Comparison of ENCODE assay signal across 9 mouse cellular contexts in the genomic region with DNA sequence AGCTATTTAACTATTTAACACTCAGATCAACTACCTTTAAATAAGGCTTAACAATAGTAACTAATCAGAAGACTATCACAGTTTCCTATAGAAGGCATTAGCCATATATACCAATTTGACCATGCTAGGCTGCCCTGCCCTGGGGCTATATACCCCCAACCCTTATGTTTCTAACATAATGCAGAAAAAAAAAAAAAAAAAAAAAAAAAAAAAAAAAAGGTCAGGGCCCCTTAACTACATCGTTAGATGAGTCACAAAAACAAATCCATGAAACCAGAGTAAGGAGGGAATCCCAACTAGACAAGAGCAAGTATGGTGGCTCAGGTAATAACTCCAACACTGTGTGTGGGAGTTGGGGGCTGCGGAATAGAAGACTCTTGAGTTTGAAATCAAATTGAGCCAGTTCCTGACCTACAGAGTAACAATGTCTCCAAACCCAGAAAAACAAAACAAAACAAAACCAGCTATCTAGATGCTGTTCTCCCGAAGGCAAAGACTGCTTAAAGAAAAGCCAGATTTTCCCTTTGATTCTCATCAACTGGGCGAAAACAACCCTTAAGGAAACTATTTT. TPM values are rescaled to one million over a fixed set of nuclear protein-coding genes. Genes with fewer than 3 reads are reported as not detected.
A peak's percentile ranks its signal among the peaks of the same experiment; 100 is the strongest.
DNase-seq lines count a peak whose midpoint lies in the region; ATAC-seq and TF ChIP-seq lines count a peak whose summit lies in the region.
"Had no signal": no experiment of that assay in that cellular context is flagged by ENCODE, and none has a peak within 500 bp of the region (broad histone marks: within the 10 kb centered on the region; RNA-seq: fewer than 3 reads in every experiment).

No protein-coding gene starts in this region.

- H3K36me3 ChIP-seq in heart, embryonic 14.5 days (ENCODE audit: control insufficient read depth, insufficient read depth, low read length): peaks cover 15% of the 10 kb centered on the region
- H3K36me3 ChIP-seq in ES-Bruce4 (ENCODE audit: control insufficient read depth, insufficient read depth, low read length, poor library complexity, severe bottlenecking): peaks cover 11% of the 10 kb centered on the region
- H3K36me3 ChIP-seq in forebrain, postnatal 0 days (ENCODE audit: insufficient read depth): peaks cover 4% of the 10 kb centered on the region
- H3K36me3 ChIP-seq in midbrain, embryonic 10.5 days: peaks cover 18% of the 10 kb centered on the region

- no peaks in the 10 kb centered on the region for H3K9me3 ChIP-seq in heart, embryonic 14.5 days (ENCODE audit: control insufficient read depth, low read length)
- H3K9me3 ChIP-seq in ES-Bruce4 (replicated peaks; ENCODE audit: control insufficient read depth, insufficient read depth, low read length, poor library complexity, severe bottlenecking): no peaks in the 10 kb centered on the region
- no peaks in the 10 kb centered on the region for H3K9me3 ChIP-seq in forebrain, postnatal 0 days (ENCODE audit: low read length)
- H3K9me3 ChIP-seq in midbrain, embryonic 10.5 days (replicated peaks): no peaks in the 10 kb centered on the region

- H3K4me3 ChIP-seq in heart, embryonic 14.5 days (ENCODE audit: control insufficient read depth in 1 of 2, insufficient read depth in 1 of 2, low read depth in 1 of 2, low read length in 2 of 2): peak overlapping the region; percentile 88 to 95
- H3K4me3 ChIP-seq in ES-Bruce4 (ENCODE audit: low read depth, low read length): peak overlapping the region; percentile 91
- peak overlapping the region; percentile 57 for H3K4me3 ChIP-seq in forebrain, postnatal 0 days (ENCODE audit: low read depth, low read length)
- H3K4me3 ChIP-seq in midbrain, embryonic 10.5 days: peak overlapping the region; percentile 85

- WGBS in heart, embryonic 14.5 days: 1% methylated on average over 4 of the region's 4 CpGs
- WGBS in forebrain, postnatal 0 days: 1% methylated on average over 4 of the region's 4 CpGs
- WGBS in midbrain, embryonic 10.5 days: 5% methylated on average over 4 of the region's 4 CpGs

- DNase-seq in heart, postnatal 10 days: no peak
- DNase-seq in forebrain, postnatal 0 days: no peak
- DNase-seq in midbrain, embryonic 10.5 days (ENCODE audit: low spot score): no peak
- no peak for DNase-seq in frontal cortex, postnatal 10 days (ENCODE audit: low spot score in 2 of 2)
- no peak for DNase-seq in right cerebral cortex, postnatal 4 days

- no peaks in the 10 kb centered on the region for H3K27me3 ChIP-seq in heart, embryonic 14.5 days (ENCODE audit: control insufficient read depth, insufficient read depth, low read length)
- H3K27me3 ChIP-seq in ES-Bruce4 (ENCODE audit: control insufficient read depth, insufficient read depth, low read length, poor library complexity, severe bottlenecking): no peaks in the 10 kb centered on the region
- no peaks in the 10 kb centered on the region for H3K27me3 ChIP-seq in forebrain, postnatal 0 days (ENCODE audit: insufficient read depth, low read length)
- H3K27me3 ChIP-seq in midbrain, embryonic 10.5 days (ENCODE audit: low read depth, poor library complexity, severe bottlenecking): no peaks in the 10 kb centered on the region

- TF ChIP-seq POLR2A in ES-Bruce4 (IDR thresholded peaks at IDR 0.05; ENCODE audit: insufficient read depth, low read length): no peak

- H3K4me2 ChIP-seq in heart, embryonic 14.5 days (ENCODE audit: low read length): peak overlapping the region; percentile 84
- peak overlapping the region; percentile 90 for H3K4me2 ChIP-seq in forebrain, postnatal 0 days (ENCODE audit: low read depth)

- no peak overlapping the region; a peak in 1 of 4 replicates for H3K27ac ChIP-seq in heart, embryonic 14.5 days (replicated peaks in 1 of 2; ENCODE audit: control insufficient read depth in 1 of 2, insufficient read depth in 1 of 2, low read depth in 2 of 2, low read length in 2 of 2)
- H3K27ac ChIP-seq in ES-Bruce4 (ENCODE audit: insufficient read depth, low read length): no peak overlapping the region
- no peak overlapping the region for H3K27ac ChIP-seq in forebrain, postnatal 0 days (ENCODE audit: low read depth, low read length)
- peak overlapping the region; percentile 85 for H3K27ac ChIP-seq in midbrain, embryonic 10.5 days (replicated peaks)

- H3K4me1 ChIP-seq in heart, embryonic 14.5 days (ENCODE audit: control insufficient read depth in 2 of 2, insufficient read depth in 2 of 2, low read length in 2 of 2): peaks cover 0 to 14% of the 10 kb centered on the region in 2 experiments; a peak in 2 of 4 replicates
- no peaks in the 10 kb centered on the region for H3K4me1 ChIP-seq in ES-Bruce4 (ENCODE audit: control insufficient read depth, insufficient read depth, low read length)
- peaks cover 8% of the 10 kb centered on the region; the same call in 1 of the 2 replicates for H3K4me1 ChIP-seq in forebrain, postnatal 0 days (ENCODE audit: insufficient read depth)
- H3K4me1 ChIP-seq in midbrain, embryonic 10.5 days: peaks cover 20% of the 10 kb centered on the region

- TF ChIP-seq EP300 in ES-Bruce4 (IDR thresholded peaks at IDR 0.05; ENCODE audit: insufficient read depth, low read depth, low read length): no peak

- intact Hi-C loops in heart, postnatal 10 days (cut with DNase I): loop anchor here (5.0 kb wide), 1 partner anchor 315 kb away; no protein-coding TSS in a partner anchor

- H3K9ac ChIP-seq in heart, embryonic 14.5 days (ENCODE audit: low read length): peak overlapping the region; percentile 76
- peak overlapping the region; percentile 43 for H3K9ac ChIP-seq in ES-Bruce4 (ENCODE audit: low read depth, poor library complexity, severe bottlenecking)
- peak overlapping the region; percentile 35; the same call in 1 of the 2 replicates for H3K9ac ChIP-seq in forebrain, postnatal 0 days

- ATAC-seq in heart, embryonic 14.5 days (ENCODE audit: insufficient number of reproducible peaks, insufficient read depth, low FRiP score, low read depth): no peak
- ATAC-seq in forebrain, postnatal 0 days: no peak
- ATAC-seq in inflammation-experienced regulatory T-cells, adult 6 months: no peak

- TF ChIP-seq CTCF in ES-Bruce4 (IDR thresholded peaks at IDR 0.05; ENCODE audit: low read depth, low read length): no peak
- TF ChIP-seq CTCF in forebrain, postnatal 0 days (IDR thresholded peaks at IDR 0.05; ENCODE audit: low read depth): no peak

RNA-seq across cellular contexts. Expression of a gene that starts 0.7 kb away (rescaled TPM):
- 27.5 and 27.7 TPM in 2 replicates for polyA plus RNA-seq in heart, embryonic 14.5 days (2014; fragmentation: Nextera tagmentation; extraction: Ambion mirVana)
- 1 to 10 TPM; 5.9 to 6.9 TPM for total RNA-seq in heart, postnatal 10 days (2021)
- polyA plus RNA-seq in ES-Bruce4 (2011; ENCODE audit: insufficient read depth, insufficient read length, low read depth, missing spikeins): 25.6 and 27.2 TPM in 2 replicates
- 5.6 and 6.9 TPM in 2 replicates for total RNA-seq in forebrain, postnatal 0 days (2014; rRNA removed)
- polyA plus RNA-seq in forebrain, postnatal 0 days (2015; fragmentation: Nextera tagmentation; extraction: Ambion mirVana): 7.5 and 9.0 TPM in 2 replicates
- polyA plus RNA-seq in midbrain, embryonic 10.5 days (2016; fragmentation: Nextera tagmentation; extraction: Ambion mirVana): 32.1 and 38.4 TPM in 2 replicates
- 10 to 100 TPM in 1 of 3 experiments, 1 to 10 TPM in 2; 1.8 to 19.9 (median 2.4) TPM for polyA plus RNA-seq in inflammation-experienced regulatory T-cells, adult 6 months (2017; shearing (Covaris generic))

RNA-seq across cellular contexts. Expression of a gene that starts 1.0 kb away (rescaled TPM):
- polyA plus RNA-seq in heart, embryonic 14.5 days (2014; fragmentation: Nextera tagmentation; extraction: Ambion mirVana): 9.7 and 14.3 TPM in 2 replicates
- 10 to 100 TPM; 13.2 to 17.7 TPM for total RNA-seq in heart, postnatal 10 days (2021)
- polyA plus RNA-seq in ES-Bruce4 (2011; ENCODE audit: insufficient read depth, insufficient read length, low read depth, missing spikeins): 52.0 and 58.4 TPM in 2 replicates
- total RNA-seq in forebrain, postnatal 0 days (2014; rRNA removed): 14.8 and 22.5 TPM in 2 replicates
- polyA plus RNA-seq in forebrain, postnatal 0 days (2015; fragmentation: Nextera tagmentation; extraction: Ambion mirVana): 12.4 and 14.3 TPM in 2 replicates
- polyA plus RNA-seq in midbrain, embryonic 10.5 days (2016; fragmentation: Nextera tagmentation; extraction: Ambion mirVana): 22.7 and 23.9 TPM in 2 replicates
- 10 to 100 TPM; 34.3 to 55.6 (median 46.8) TPM for polyA plus RNA-seq in inflammation-experienced regulatory T-cells, adult 6 months (2017; shearing (Covaris generic))

RNA-seq across cellular contexts. Expression of a gene that starts 30.0 kb away (rescaled TPM):
- polyA plus RNA-seq in heart, embryonic 14.5 days (2014; fragmentation: Nextera tagmentation; extraction: Ambion mirVana): 52.0 and 59.3 TPM in 2 replicates
- total RNA-seq in heart, postnatal 10 days (2021): 10 to 100 TPM; 60.2 to 66.8 TPM
- 263 and 268 TPM in 2 replicates for polyA plus RNA-seq in ES-Bruce4 (2011; ENCODE audit: insufficient read depth, insufficient read length, low read depth, missing spikeins)
- 35.5 and 57.3 TPM in 2 replicates for total RNA-seq in forebrain, postnatal 0 days (2014; rRNA removed)
- polyA plus RNA-seq in forebrain, postnatal 0 days (2015; fragmentation: Nextera tagmentation; extraction: Ambion mirVana): 14.1 and 21.0 TPM in 2 replicates
- 105 and 113 TPM in 2 replicates for polyA plus RNA-seq in midbrain, embryonic 10.5 days (2016; fragmentation: Nextera tagmentation; extraction: Ambion mirVana)
- 10 to 100 TPM; 34.7 to 38.7 (median 38.5) TPM for polyA plus RNA-seq in inflammation-experienced regulatory T-cells, adult 6 months (2017; shearing (Covaris generic))

RNA-seq across cellular contexts. Expression of a gene that starts 44.0 kb away (rescaled TPM):
- 30.3 and 39.4 TPM in 2 replicates for polyA plus RNA-seq in heart, embryonic 14.5 days (2014; fragmentation: Nextera tagmentation; extraction: Ambion mirVana)
- 10 to 100 TPM; 75.4 to 78.8 TPM for total RNA-seq in heart, postnatal 10 days (2021)
- 0.24 and 0.26 TPM in 2 replicates for polyA plus RNA-seq in ES-Bruce4 (2011; ENCODE audit: insufficient read depth, insufficient read length, low read depth, missing spikeins)
- 19.2 and 29.8 TPM in 2 replicates for total RNA-seq in forebrain, postnatal 0 days (2014; rRNA removed)
- polyA plus RNA-seq in forebrain, postnatal 0 days (2015; fragmentation: Nextera tagmentation; extraction: Ambion mirVana): 13.6 and 18.1 TPM in 2 replicates
- 1.8 and 4.8 TPM in 2 replicates for polyA plus RNA-seq in midbrain, embryonic 10.5 days (2016; fragmentation: Nextera tagmentation; extraction: Ambion mirVana)
- under 1 TPM in 2 of 3 experiments, not detected in 1; 0.21 to 0.36 TPM for polyA plus RNA-seq in inflammation-experienced regulatory T-cells, adult 6 months (2017; shearing (Covaris generic))
- total RNA-seq: megakaryocyte-erythroid progenitor cell, adult 5-6 weeks had no signal
